Mouse (Mus musculus): ENCODE data around the gene Rxra.

Gene Rxra

DNA sequence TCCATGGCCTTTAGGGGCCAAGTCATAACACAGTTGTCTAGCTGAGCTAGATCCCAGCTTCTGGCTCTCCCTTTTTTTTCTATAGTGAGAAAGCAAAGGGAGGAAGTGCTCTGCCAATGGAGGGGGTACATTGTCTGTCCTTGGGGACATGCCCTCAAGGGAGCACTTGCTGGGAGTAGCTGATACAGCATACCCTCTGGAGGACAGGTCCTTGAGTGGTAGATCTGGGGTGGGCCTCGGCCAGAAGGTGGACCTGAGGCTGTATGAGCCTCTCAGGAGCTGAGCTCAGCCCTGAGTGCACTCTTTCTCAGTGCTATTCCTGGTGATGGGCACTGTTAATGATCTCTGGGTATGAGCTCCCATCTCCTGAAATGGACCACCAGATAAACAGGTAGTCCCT, 66.9 kb downstream of the Rxra start:
- no peak for DNase-seq

DNA sequence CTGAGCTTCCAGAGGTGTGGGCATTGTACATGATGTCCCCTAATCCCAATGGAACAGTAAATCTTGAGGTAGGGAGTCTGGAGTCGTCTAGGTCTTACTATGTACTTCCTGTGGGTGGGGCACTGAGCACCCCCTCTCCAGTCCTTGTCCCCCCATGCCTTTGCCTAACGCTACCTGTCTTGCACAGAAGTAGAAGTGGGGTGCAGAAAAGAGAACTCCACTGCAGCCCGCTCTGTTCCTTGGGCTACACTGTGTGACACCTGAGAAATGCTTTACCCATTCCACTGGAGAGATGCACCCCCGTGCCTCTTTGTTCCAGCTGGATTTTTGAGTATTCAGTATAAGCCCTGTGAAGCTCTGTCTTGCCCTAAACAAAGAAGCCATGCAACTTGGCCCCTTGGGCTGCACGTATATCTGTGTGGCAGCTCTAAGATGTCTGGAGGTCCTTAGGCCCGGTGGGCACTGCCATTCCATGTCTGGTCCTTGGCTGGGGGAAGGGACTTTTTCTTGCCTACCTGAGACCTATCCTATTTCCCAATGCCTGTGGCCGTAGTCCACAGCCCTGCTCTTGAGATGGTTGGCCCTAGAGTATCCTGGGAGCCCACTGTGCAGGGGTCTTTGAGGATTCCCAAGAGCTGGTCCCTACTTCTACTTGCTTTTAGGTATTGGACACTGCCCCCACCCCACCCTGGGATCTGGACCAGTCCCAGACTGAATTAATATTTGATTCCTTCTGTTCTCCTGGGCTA, 67.8 kb downstream of the Rxra start:
- DNase-seq, result no peak

GRCm38 (mm10) chr2:27744612-27745351, 68.5 kb downstream of the Rxra start:
- peak; percentile 67 to 87 for DNase-seq

- DNase-seq, result peak; percentile 40 to 70
Observed at GRCm38 (mm10) chr2:27745673-27746620, 69.7 kb downstream of the Rxra start.

DNA sequence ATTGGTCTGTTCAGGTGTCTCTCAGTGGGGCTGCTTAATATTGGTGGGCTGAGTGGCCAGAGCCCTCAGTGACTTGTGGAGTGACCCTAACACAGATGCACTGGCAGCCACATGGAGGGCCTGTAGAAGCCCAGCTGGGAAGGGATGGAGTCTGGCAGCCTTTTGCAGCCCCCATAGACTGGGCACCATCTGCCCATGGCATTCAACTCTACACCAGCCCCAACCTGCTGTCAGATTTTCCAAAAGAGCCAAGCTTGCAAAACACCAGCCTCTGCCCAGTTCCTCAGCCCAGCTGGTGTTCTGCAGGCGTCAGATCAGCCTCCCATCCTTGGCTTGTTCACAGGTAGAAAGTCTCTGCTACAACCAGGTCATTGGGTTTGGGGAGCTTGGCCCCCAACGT, 70.6 kb downstream of the Rxra start:
- DNase-seq, result no peak

DNA sequence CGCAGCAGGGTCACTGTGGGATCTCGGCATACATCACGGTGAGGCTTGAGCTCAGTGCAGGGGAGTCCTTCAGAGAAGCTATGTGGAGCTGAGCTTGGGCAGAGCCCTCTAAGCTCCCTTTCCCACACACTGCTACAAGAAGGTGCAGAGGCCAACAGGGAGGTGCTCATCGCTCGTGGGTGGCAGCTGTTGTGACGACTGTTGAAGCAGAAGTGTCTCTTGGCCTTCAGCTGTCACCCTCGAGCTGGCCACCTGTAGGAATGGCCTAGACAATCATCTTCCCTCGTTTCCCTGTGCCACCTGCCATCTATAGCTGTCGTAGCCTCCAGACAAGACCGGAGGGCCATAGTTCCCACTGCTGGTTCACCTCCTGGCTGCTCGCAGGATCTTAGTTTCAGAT, 72.7 kb downstream of the Rxra start:
- DNase-seq, result no peak

DNA sequence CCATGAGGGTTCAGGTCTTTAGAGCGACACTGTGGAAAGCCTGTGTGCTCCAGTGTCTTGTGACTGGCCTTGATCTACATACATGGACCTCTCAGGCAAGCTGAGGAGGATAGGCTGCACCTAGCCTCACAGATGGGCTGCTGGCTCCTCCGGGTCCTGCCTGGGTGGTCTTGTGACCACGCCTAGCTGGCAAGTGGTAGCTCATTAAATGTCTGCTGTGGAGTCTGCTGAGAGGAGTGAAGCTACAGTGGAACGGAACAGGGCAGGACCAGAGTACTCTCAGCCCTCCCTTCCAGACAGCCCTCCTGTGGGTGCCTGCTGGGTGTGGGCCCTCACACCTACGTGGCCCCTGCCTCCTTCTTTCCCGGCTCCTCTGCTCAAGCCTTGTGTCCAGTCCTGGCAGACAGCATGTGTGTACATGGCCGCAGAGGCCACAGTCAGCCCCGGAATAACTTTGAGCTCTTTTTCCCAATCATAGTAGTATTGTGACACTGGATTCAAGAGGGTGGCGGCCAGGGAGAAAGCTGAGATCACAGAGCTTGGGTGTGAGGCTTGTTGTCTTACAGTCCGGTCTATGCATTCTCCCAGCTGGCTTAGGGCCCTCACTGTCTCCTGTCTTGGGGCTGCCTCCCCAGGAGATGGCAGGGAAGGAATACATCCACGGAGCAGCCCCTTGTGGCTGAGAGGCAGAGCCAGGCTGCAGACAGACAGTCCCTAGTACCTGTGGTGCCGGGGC, 74.3 kb downstream of the Rxra start:
- DNase-seq, result no peak

GRCm38 (mm10) chr2:27751135-27751519, 74.9 kb downstream of the Rxra start:
- peak in 1 of 2 experiments; percentile 35 for DNase-seq

GRCm38 (mm10) chr2:27751803-27752202, 75.6 kb downstream of the Rxra start:
- DNase-seq, result no peak

- no peak for DNase-seq
Observed at GRCm38 (mm10) chr2:27754094-27754493, 77.9 kb downstream of the Rxra start.

DNA sequence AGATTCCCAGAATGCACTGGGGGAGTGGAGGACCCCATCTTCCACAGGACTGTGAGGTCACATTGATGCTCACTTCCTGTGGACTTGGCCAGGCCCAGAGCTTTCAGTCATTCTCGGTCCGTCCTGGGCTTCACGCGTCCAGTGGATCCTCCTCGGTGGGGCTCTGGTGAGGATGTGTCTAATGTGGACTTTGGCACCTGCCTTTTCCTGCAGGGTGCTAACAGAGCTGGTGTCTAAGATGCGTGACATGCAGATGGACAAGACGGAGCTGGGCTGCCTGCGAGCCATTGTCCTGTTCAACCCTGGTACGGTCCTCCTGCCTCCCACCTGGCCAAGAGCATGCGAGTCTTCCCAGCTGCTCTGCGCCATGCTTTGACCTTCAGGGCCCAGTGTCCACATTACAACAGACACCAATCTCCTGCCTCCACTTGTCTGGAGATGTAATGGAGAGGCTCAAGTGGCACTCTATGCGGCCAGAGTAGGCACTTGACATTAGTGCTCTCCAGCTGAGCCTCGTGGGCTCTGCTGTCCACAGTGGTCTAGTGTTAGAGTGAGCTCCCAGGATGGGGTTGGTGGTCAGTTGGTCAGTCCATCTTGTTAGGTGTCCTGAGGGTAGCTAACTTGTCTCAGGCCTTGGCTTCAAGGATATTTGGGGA, 79.9 kb downstream of the Rxra start:
- DNase-seq, result peak; percentile 33 to 59

GRCm38 (mm10) chr2:27758414-27759301, 82.4 kb downstream of the Rxra start:
- peak; percentile 98 to 99 for DNase-seq

DNA sequence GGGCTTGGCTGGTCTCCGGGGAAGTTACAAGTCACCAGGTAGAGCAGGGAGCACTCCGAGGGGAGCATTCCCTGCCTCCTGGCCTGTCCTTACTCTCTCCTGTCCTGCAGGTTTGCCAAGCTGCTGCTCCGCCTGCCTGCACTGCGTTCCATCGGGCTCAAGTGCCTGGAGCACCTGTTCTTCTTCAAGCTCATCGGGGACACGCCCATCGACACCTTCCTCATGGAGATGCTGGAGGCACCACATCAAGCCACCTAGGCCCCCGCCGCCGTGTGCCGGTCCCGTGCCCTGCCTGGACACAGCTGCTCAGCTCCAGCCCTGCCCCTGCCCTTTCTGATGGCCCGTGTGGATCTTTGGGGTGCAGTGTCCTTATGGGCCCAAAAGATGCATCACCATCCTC, 83.2 kb downstream of the Rxra start:
- DNase-seq, result no peak

DNA sequence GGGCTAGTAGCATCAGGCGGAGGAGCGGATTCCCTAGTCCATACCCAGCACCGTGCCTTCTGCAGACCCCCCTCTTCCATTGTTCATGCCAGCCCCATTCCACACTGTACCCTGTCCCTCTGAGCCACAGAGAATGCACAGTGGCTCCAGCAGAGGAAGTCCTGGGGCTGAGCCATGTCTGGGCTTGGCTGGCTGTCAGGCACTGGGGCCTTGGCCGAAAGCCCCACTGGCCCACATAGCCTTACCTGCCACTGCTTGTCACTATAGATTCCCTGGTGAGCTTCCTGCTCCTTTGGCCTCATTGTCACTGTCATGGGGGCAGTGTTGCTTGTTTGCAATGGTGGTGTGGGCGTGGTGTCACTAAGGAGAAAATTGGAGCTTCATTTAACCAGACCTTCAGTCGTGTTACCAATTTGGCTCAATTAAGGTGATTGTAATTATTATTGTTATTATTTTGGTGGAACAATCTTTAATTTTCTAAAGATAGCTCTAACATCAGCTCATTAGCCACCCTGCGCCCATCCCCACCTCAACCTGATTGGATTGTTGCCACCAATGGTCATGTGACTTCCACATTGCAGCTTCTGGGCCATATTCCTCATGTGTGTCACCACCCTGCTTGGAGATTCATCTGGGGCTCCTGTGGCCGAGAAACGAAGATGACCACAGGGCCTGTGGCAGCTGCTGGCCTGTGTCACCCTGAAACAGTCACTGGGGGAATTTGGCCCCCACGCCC, 85.2 kb downstream of the Rxra start:
- DNase-seq, result no peak

DNA sequence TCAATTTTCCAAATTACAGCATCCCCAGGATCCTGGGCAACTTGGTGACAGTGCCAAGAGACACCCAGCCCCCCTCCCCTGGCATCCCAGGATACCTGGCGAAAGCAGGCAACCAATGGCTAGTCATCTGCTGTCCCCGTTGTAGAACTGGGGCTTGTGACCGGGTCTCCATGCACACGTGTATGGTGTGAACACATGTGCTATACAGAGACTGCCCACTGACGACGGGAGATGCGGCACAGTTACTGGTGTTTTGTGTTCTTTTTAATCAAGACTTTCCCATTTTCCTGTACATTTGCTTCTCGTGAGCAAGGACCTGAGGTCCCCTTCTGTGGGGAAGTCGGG, 85.7 kb downstream of the Rxra start:
- DNase-seq, result no peak

DNA sequence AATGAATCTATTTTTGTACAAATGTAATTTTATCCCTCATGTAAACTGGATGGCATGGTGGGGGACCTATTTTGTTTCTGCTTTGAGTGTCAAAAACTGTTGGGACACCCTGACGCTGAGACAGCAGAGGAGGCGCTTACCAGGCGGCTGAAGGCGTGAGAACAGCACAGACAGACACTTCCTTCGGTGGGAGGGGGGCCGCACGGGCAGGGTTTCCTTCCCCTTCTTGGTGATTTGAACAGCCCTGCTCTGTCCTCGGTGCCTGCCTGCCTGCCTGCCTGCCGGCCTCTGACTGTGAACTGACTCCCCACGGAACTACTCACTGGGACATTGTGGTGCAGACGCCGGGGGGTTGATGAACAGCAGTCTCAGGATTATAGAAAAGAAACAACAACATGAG, 86.3 kb downstream of the Rxra start:
- DNase-seq, result peak; percentile 59 to 80

DNA sequence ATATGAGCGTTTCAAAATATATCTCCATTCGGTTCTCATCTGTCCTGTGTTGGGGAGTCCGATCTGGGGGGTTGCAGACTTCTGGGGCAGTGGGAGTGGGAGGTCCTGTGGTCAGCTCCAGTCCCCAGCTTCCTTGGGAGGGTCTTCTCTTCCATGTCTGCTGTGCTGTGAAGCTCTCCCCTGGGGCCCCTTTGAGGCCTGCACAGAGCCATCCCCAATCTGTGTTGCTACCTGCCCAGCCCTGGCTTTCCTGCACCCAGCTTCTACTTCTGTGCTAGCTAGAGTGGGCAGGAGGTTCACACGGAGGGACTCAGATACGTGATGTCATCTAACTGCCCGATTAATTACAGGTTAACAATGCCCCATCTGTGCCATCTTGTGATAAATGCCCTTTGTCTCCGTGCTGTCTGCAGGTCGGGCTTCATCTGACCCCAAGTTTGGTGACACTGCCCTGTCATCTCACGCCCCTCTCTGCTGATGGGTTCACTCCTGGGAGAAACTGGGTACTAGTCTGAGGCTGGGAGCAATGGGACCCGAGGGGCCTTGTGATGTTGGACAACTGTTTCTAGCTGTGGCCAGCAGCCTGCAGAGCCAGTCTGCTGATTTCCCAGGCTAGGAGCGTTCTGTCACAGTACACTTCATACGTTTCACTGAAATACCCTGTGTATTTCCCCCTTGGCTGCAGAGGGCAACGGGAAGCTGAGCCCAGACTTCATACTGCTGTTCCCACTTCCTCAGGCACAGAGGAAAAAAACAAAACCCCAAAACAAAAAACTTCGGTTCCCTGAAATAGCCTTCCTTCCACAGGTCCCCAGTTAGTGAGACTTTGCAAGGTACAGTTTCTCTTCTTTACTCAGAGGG, 86.9 kb downstream of the Rxra start:
- no peak for DNase-seq

DNA sequence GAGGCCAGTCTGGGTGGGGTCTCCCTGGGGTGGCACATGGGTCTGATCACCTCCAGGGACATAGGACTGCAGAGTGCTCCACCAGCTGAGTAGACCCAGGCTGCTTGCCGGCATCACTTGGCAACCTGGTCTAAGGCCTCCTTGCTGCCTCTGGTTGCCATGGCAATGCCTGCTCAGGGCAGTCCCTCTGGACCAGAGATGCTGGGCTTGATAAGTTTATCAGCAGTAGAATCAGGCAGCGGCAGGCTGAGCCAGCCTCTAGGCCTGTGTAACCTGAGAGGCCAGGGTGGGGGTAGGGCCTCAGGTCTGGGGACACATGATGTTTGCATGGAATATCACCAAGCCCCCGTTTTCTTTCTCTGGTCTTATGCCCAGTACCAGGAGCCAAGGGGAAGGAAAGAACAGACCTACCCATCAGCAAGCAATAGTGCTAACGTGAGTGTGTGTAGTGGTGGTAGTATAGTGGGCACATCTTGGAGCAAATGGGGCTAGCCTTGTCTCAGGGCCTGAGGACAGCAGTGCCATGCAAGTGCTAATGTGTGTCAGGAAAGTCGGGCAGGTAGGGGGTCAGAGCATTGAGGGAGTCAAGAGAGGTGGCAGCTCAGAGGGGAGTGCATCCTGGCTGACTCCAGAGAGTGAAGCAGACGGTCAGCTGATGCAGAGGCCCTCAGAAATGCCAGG, 88.2 kb downstream of the Rxra start:
- DNase-seq, result peak; percentile 47 to 82

DNA sequence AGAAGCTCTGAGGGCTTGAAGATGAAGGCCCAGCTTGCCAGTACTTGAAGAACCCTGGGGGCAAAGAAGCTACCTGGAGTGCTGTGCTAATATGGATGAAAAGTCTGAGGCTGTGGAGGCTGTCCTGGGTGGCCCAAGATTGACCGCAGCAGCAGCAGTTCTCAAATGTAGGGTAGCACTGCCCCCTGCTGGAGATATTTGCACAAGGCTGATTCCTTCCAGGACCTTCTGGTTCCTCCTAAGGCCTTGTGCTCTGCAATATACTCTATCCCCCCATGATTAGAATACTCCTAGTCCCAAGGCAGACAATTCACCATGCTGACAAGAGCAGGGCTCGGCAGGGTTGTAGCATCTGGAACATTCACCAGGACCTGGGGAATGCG, 88.7 kb downstream of the Rxra start:
- DNase-seq, result peak; percentile 88 to 96

Data from kidney, postnatal 25 days (tissue).